Mouse (Mus musculus): Measurements from ENCODE around the gene Selenon.

Gene Selenon

DNA sequence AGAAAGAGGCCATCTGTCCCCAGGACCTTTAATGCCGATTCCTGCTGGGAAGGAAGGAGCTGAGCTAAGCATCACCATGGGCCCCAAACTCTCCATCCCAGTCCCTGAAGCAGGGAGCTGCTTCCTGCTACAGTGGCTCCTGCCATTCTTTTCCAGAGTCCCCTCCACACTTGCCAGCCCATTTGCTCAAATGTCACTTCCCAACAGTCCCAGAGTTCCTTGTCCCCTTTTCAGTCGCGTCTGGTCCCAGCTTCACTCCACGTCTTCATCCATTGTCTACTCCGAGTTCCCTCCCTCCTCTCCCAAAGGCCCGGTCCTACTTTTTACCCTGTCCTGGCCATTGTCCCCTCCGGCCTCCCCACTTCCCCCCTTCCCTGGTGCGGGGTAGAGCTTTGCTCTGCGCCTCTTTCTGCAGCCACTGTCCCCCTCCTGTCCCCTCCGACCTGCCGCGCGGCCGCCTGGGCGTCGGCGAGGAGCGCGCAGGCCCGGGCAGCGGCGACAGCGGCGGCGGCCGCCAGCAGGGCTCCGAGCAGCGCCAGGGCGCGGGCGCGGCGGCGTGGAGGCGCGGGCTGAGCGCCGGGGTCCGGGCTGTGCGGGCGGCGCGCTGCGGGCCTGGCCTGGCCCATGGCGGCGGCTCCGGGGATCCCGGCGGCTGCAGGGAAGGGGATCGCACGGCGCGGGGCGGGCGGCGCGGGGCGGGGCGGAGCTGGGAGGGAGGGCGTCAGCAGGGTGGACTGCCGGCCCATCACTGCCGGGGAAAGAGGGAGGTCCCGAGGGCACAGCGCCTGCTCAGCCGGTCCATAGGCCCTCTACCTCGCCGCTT lies at the start of gene Selenon:
TSS of gene Selenon (minus strand) at position 673 of the 823 bp plus-strand sequence.
- no peak for DNase-seq (ENCODE audit: low spot score in 2 of 2)

DNA sequence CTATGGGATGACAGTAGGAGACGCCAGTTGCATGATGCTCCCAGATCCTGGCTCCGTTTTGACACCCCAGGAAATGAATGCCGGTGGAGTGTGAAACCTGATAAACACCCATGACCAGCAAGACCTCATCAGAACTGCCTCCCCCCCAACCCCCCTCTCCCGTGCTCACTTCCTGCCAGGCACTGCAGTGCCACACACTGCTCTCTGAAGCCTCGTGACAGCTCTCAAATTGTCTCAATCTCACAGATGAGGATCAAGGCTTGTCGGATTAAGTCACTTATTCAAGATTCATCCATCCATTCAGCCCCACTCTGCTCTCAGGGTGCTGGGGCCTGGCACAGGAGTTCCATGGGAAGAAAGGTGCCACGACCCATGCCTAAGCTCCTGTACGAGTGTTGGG lies 49.4 kb upstream of the Selenon start:
- DNase-seq (ENCODE audit: low spot score in 2 of 2), result no peak

DNA sequence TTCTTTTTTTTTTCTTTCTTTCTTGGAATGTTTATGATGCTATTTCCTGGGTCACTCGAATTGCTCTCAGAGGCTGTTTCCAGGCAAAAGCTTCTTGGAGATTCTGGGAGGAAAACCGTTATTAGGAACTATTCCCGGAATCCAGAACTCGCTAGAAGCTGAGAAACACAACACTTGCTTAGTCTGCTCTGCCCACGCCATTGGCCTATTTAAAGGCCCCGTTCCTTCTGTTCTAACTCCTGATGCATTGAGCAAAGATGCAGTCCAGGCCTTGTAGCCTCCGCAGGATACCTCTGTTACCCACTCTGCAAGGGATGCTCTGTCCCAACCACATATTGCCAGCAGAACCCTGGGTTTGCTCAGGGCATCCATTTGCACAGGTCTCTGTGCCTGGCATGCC lies 48.8 kb upstream of the Selenon start:
- DNase-seq (ENCODE audit: low spot score in 2 of 2), result peak in 1 of 2 experiments; percentile 60

DNA sequence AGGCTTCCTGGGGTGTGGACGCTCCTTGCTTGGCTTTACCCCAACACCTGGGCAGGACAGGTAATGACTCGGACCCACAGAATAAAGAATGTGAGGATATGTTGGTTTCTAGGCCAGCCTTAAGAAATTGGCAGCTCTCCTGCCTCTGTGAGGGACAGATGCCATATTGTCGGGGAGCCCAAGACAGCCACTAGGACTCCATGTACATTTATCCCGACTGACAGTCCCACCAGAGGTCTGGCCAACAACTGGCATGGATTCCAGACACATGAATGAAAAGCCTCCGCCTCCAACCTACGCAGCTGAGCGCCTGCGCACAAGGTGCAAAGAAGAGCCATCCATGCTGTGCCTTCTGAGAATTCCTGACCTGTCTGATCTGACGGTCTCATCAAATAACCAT lies 48.1 kb upstream of the Selenon start:
- DNase-seq (ENCODE audit: low spot score in 2 of 2), result no peak

DNA sequence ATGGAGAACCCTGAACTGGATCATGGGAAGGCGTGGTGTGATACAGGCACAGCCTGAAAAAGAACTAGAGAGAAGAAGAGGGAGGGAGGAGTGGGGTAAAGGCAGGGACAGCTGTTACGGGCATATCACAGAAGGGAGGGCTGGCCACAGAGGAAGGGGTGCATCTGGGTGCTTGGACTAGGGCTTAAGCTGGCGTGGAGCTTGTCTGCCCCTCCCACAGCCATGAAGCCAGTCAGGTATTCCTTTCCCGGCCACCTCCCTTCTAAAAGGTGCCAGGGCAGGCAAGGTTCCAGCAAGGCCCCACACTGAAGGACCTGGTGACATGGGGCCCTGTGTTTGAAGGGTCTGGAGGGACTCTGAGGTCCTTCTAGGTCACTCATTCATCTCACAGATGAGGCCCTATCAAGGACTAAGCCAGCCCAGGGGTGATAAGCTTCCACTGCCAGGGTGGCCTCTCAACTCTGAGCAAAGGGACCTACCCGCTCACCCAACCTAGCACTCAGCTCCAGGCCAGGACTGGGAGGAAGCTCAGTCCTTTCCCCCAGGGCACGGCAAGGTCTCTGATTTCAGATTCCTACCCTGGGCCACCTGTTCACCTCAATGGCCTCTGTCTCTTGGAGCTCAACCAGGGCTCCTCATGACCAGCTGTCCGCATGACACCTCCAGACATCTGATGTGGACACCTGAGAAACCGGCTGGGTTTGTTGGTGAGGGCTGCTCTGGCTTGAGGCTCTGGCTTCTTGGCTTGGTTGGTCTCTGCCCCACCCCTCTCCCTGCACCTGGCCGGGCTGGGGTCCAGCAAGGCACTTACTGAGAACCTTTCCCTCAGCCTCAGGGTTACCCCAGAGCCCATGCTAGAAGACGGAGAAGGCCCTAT lies 45.1 kb upstream of the Selenon start:
- DNase-seq (ENCODE audit: low spot score in 2 of 2), result no peak

DNA sequence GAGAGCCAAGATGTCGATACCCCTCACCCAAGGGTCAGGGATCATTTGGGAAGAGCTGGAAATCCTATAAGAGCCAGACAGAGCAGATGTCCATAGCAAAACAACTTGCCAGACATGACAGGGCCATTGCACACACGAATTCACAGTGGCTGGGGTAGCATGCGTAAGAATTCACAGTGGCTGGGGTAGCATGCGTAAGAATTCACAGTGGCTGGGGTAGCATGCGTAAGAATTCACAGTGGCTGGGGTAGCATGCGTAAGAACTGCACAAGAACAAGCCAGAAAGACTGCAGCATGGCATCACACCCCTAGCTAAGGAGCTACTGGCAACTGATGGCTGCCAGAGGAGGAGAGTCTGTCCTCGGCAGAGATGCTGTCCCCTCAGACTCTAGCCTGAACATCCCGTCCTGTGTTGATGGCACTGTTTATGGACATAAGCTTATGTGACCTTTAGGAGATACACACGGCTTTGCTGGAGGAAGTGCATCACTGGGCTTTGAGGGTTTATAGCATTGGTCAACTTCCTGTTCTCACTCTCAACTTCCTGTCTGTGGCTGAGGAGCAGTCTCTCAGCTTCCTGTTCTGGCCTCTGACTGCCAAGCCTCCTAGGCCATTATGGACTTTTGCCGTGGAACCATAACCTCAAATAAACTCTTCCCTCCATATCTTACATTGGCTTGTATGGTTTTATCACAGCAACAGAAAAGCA lies 42.9 kb upstream of the Selenon start:
- DNase-seq (ENCODE audit: low spot score in 2 of 2), result no peak

DNA sequence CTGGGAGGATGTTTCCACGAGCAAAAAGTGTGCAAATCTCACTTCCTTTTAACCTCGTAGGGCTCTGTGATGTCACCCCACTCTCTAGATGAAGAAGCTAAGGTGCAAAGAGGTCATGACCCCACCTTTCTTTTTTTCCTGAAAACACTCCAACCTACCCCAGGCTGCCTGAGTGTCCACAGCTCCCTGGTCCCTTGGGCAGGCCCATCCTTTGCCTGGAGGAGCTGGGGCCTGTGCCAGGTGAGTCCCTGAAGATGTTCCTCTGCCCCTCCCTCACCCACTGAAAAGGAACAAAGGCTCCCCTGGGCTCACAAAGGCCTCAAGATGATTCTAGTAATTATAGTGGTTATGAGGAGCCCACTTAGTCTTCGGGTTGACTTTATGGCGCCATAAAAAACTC lies 40.5 kb upstream of the Selenon start:
- DNase-seq (ENCODE audit: low spot score in 2 of 2), result no peak

DNA sequence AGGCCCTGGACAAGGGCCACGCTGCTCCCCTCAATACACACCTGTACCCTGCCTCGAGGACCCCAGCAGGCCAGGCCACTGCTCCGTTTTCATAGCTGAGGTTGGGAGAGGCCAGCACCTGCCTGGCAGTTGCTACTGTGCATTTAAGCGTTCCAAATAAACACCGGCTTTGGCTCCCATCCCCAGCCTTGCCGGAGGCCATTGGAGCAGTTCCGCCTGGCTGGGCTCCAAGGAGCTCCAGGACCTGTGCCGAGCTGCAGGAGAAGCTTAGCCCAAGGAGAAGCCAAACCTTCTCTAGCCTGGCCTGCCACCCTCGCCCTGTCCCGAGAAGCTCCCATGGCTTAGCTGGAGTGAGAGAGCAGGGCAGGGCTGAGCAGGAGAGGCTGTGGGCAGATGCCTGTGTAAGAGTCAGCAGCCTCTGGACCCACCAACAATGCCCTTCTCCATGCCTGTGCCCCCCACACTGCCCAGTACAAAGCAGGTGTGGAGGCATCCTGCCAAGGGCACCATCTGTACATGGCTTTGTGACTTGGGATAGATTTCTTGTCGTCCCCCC lies 39.6 kb upstream of the Selenon start:
- peak in 1 of 2 experiments; percentile 54 for DNase-seq (ENCODE audit: low spot score in 2 of 2)

DNA sequence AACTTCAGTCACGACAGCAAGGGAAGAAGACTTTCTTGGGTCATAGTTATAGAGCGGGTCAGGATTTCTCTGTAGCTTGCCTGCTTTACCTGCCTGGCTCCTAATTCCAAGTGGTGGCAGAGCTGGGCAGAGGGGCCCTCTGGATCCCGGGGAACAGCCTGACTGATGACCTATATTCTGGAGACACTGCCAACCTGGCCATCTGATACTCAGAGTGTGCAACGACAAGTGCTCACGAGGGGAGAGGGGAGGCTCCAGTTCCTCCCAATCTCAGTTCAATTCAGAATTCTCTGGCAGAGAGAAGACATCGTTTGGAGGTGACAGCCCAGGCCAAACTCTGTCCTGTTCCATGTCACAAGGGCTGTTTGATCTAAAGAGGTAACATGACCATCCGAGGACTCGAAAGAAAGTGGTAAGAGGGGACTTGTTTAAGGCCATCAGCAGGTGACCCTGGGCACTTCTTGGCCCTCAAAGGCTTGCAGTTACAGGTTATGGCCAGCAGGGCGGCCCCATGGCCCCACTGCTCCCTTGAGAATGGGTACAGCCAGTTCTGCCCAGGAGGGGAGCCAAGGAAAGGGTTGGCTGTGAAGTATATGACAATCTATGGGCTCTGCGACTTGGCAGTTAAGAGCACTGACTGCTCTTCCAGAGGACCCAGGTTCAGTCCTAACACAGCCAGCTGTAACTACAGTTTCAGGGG lies 38.4 kb upstream of the Selenon start:
- DNase-seq (ENCODE audit: low spot score in 2 of 2), result no peak

DNA sequence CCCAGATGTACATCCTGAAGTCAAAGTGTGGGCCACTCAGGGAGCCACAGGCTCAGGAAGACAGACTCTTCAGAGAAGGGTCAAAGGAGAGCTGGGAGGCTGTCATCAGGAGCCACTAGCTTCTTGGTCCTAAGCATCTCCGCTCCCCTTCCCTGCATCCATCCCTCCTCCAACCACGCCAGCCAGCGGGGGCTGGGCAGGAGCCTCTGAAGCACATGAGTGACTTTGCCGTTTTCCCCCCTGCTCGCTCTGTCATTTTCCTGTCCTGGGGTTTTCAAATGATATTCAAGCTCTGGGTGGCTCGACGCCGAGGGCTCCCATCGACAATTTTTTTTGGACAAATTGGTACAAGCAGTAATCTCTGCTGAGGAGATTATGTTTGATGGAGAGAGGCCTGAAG lies 37.8 kb upstream of the Selenon start:
- no peak for DNase-seq (ENCODE audit: low spot score in 2 of 2)

DNA sequence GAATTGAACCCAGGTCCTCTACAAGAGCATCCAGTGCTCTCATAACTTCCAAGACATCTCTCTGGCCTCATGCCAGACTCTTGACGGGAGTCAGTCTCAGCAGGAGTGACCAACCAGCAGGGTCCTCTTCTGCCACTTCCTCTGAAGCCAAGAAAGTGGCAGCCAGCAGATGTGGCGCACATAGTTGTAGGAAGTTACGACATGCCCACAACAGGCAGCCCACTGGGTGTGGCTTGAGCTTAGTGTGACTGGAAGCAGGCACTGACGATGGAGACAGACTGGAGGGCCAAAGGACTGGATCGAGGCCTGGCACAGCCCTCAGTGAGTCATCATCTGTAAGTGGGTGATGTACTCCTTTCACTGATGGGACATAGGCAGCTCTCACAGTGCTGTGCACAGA lies 37.0 kb upstream of the Selenon start:
- no peak for DNase-seq (ENCODE audit: low spot score in 2 of 2)

DNA sequence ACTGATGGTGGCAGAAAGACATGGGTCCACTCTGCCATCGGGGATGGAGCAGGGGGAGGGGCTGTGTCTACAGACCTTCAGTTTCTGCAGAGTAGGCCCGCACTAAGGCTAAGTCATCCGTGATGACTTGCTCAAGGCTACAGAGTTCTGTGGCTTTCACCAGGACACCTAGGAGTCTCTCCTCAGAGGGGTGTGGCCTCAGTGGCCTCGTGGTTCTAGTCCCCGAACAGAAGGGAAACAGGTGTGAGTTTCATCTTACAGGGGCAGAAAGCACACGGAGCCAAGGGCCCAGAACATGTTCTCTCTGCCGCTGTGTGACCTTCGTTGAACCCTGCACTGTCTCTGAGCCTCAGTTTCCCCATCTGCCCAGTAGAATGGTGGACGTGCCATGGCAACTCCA lies 36.3 kb upstream of the Selenon start:
- no peak for DNase-seq (ENCODE audit: low spot score in 2 of 2)

DNA sequence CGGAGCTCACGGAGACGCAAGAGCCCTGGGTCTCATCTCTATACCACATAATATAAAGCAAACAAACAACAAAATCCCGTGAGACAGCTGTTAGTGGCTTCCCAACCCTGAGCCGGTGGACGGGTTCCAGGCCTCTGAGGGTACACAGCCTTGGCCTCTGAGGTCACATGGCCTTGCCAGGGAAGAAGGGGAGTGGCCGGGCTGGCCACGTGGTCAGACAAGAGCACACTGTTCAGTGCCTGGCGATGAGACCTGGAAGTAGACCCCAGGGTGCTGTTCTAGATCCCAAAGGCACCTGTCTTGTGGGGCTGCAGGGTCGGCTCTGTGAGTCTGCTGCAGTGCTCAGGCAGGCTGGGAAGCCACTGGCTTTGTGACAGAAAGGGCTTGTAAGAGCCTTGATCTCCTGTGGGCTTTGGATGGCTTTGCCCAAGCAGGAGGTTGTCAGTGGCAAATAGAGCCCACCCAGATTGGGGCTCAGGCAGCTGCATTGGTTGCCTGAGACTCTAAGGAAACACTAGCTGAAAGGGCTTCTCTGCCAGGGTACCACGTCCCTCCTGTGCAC lies 35.8 kb upstream of the Selenon start:
- no peak for DNase-seq (ENCODE audit: low spot score in 2 of 2)

DNA sequence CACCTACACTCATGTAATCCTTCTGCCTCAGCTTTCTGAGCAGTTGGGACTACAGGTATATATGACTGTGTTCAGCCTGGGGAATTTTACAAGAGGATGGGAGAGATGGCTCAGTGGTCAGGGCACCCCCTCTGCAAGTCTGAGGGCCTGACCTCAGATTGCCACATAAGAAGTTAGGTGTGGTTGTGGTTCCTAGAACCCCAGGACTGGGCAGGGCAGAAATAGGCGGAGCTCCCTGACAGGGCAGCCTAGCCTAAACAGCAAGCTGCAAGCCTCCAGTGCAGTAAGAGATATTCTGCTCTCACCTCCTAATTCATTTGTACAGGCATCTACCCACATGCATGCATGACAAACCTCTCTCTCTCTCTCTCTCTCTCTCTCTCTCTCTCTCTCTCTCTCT lies 34.7 kb upstream of the Selenon start:
- DNase-seq (ENCODE audit: low spot score in 2 of 2), result no peak

DNA sequence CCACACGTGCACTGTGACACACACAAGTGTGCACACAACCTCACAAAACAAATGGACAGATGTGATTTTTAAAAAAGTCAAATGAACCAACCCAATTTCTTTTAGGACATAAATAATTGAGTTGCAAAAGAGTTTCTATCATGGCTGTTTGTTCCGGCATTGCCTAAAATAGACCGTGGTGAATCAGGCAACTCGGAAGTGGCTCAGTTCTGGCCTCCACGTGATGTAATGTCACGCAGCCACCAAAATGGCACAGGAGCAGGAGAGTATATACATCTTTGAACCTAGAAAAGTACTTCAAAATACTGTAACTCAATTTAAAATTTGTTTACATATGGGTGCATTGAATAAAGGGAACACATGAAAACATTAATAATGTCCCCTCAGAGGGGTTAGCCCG lies 34.2 kb upstream of the Selenon start:
- DNase-seq (ENCODE audit: low spot score in 2 of 2), result no peak

DNA sequence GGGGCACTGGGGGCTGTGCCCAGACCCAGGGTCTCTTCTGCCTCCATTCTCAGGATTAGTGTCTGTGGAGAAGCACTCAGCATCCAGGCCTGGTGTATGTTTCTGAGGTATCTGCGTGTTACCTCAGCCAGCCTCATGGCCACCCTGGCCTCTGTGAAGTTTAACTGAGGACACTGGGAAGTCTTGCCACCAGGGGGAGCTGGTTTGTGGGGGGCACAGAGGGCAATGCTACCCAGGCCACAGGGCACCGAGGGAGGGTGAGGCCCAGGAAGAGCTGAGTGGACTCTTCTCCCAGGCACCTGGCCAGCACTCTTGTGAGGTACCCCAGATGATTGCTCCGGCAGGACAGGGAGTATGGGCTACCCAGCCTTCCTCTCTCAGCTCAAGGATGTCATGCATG lies 31.5 kb upstream of the Selenon start:
- DNase-seq (ENCODE audit: low spot score in 2 of 2), result no peak

DNA sequence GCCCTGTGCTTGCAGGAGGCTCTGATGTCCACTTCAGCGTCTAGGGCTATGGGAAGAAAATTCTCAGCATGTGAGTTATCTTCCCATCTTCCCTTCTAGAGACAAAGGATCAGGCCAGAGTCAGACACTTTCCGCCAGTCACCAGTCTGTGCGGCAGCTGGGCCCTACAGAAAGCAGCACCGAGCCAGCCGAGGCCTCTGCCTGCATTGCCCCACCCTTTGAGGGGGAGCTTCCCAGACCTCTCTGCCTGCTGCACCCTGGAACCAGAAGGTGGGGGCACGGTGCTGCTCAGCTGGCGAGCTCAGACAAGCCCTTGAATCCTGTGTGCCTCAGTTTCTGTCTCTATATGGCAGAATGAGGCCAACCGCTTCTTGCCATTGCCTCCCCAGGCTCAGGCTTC lies 29.4 kb upstream of the Selenon start:
- DNase-seq (ENCODE audit: low spot score in 2 of 2), result no peak

DNA sequence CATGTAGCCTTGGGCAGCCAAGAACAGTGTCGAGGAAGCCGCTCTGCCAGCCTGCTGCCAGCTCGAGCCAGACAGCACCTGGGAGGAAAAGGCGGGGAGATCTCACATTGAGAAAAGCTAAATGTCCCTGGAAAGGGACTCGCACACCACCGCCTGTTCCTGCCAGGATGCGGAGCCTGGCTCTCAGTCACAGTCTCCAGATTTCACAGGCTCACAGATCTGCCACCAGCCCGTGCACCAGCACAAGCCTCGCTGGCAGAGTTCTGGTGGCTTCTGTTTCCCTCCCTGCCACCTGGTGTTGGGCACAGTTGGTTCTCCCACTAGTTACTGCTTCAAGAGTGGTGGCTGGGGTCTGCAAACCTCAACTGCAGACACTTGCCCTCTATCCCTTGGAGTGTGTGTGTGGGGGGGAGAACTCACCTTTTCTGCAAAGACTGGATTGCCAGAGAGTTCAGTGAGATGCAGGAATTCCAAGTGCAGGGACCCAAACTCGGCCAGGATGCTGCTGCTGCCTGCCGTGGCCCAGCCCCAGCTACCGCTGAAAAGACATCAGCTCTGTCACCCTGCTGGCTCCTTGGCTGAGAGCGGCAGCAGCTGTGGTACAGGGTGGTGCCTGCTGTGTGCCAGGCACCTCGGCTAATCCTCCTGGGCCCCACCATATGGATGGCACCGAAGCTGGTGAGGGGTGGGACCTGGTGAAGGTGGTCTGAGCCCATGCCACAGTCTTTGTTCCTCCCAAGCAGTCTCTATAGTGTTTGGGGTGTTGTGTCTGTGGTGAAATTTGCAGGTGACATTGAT lies 28.6 kb upstream of the Selenon start:
- DNase-seq (ENCODE audit: low spot score in 2 of 2), result peak; percentile 50 to 86

DNA sequence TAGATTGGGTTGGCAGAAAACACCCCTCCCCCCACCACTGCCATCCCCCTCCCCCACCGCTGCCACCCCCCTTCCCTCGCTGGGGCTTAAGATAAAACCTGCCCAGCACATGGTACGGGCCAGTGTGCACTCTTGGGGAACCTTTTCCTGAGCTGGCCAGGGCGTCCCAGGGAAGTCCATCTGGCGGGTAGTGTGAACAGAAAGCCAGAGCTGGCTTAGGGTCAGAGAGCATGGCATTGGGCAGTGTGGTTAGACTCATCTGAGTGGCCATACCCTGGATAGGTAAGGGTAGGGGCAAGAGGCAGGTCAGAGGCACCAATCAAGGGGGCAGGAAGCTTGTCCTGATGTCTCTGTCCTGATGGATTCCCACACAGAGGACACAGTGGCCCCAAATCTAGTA lies 27.7 kb upstream of the Selenon start:
- DNase-seq (ENCODE audit: low spot score in 2 of 2), result no peak

DNA sequence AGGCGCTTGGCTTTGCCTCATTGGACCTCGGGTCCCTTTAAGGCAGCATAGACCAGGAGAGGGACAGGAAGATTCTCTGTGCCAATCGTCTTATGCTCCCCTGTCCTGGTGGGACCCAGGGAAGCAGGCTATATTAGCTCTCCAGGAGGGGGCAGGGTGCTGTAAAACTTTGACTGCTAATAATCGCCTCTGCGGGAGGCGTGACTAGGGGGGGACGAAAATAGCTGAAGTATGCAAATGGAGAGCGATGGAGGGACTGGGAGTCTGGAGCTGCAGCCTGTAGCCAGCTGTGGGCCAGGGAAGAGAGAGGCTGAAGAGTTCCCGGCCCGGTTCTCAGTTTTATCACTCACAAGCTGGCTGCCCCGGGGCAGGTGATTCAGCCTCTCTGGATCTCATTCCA lies 27.2 kb upstream of the Selenon start:
- no peak for DNase-seq (ENCODE audit: low spot score in 2 of 2)
